Mouse (Mus musculus) left cerebral cortex, postnatal 36 days (tissue): Measurements from ENCODE around the gene Rnf169. TPM values are rescaled to one million over a fixed set of nuclear protein-coding genes. Genes with fewer than 3 reads are reported as not detected.
A peak's percentile ranks its signal among the peaks of the same experiment; 100 is the strongest.
"Not testable (repeated sequence)": the region's sequence is repeated elsewhere in the genome, so short reads cannot be mapped to it uniquely, and the experiment has no call there.

Source experiments
- DNase-seq, 2 experiments: peaks; one replicate each; pipeline ENCODE4 v3.0.0; 2021 to 2022; ENCODE audit warnings: low spot score in 2 of 2, mixed read lengths in 1 of 2
- intact Hi-C: fragments of 180-260 bp; cut with DNase I; formaldehyde crosslinking; loops from one replicate; pipeline ENCODE4 v1.15.1; 2025
- total RNA-seq, 2 experiments: library from RNA; stranded (reverse); gene quantifications; 2 replicates each; pipeline ENCODE4 v1.2.3; 2021

Rnf169 gene
- total RNA-seq, 2 experiments from 2014 or later, result 49.1 to 49.3 TPM

GRCm38 (mm10) chr7:99982256-99983242, 2.3 kb upstream of the Rnf169 start:
- peak; percentile 45 to 49 for DNase-seq
- intact Hi-C loops, result loop anchor here (1.0 to 5.0 kb wide), 2 partner anchors 35 to 55 kb away; no protein-coding TSS in a partner anchor

- intact Hi-C loops, result loop anchor here (5.0 kb wide), 1 partner anchor 54 kb away; no protein-coding TSS in a partner anchor
- DNase-seq, result no peak
Observed at GRCm38 (mm10) chr7:99981311-99981710, 1.1 kb upstream of the Rnf169 start.

GRCm38 (mm10) chr7:99979546-99980131, 609 bp downstream of the Rnf169 start:
- intact Hi-C loops, result loop anchor here (5.0 kb wide), 1 partner anchor 52 kb away; no protein-coding TSS in a partner anchor
- DNase-seq, result peak; percentile 27 to 42

- no peak for DNase-seq
- intact Hi-C loops, result no loop called here
Observed at GRCm38 (mm10) chr7:99979081-99979480, 1.2 kb downstream of the Rnf169 start.

GRCm38 (mm10) chr7:99978041-99978440, 2.2 kb downstream of the Rnf169 start:
- intact Hi-C loops, result no loop called here

GRCm38 (mm10) chr7:99975819-99976575, 4.3 kb downstream of the Rnf169 start:
- DNase-seq, result no peak
- intact Hi-C loops, result no loop called here

More at GRCm38 (mm10) chr7:99978041-99978440, 2.2 kb downstream of the Rnf169 start:
- no peak for DNase-seq

GRCm38 (mm10) chr7:99974208-99974970, 5.9 kb downstream of the Rnf169 start:
- DNase-seq, result no peak

GRCm38 (mm10) chr7:99972912-99973311, 7.3 kb downstream of the Rnf169 start:
- intact Hi-C loops, DNase-seq: not testable (repeated sequence)

More at GRCm38 (mm10) chr7:99974208-99974970, 5.9 kb downstream of the Rnf169 start:
- intact Hi-C loops, result no loop called here

- DNase-seq, result no peak
- intact Hi-C loops, result no loop called here
Observed at GRCm38 (mm10) chr7:99971926-99972325, 8.3 kb downstream of the Rnf169 start.

- no peak for DNase-seq
- intact Hi-C loops, result loop anchor here (5.0 kb wide), 1 partner anchor 37 kb away; no protein-coding TSS in a partner anchor
Observed at GRCm38 (mm10) chr7:99969151-99969550, 11.1 kb downstream of the Rnf169 start.

GRCm38 (mm10) chr7:99966011-99966721, 14.1 kb downstream of the Rnf169 start:
- intact Hi-C loops, result loop anchor here (5.0 kb wide), 1 partner anchor 34 kb away; no protein-coding TSS in a partner anchor
- no peak for DNase-seq

GRCm38 (mm10) chr7:99965020-99965841, 15.0 kb downstream of the Rnf169 start:
- intact Hi-C loops, result loop anchor here (5.0 kb wide), 1 partner anchor 33 kb away; no protein-coding TSS in a partner anchor
- peak; percentile 64 to 65 for DNase-seq

GRCm38 (mm10) chr7:99963237-99963860, 16.9 kb downstream of the Rnf169 start:
- intact Hi-C loops, result no loop called here
- DNase-seq, result no peak

GRCm38 (mm10) chr7:99962536-99963236, 17.6 kb downstream of the Rnf169 start:
- DNase-seq, result no peak
- intact Hi-C loops, result no loop called here

GRCm38 (mm10) chr7:99961518-99961917, 18.7 kb downstream of the Rnf169 start:
- DNase-seq, result no peak
- intact Hi-C loops, result no loop called here

GRCm38 (mm10) chr7:99960571-99960970, 19.7 kb downstream of the Rnf169 start:
- intact Hi-C loops, DNase-seq: not testable (repeated sequence)
